Mouse (Mus musculus) heart, embryonic 16.5 days (tissue): ENCODE data around the gene Iqsec1. TPM values are rescaled to one million over a fixed set of nuclear protein-coding genes. Genes with fewer than 3 reads are reported as not detected.

Experiments used
- ATAC-seq: fragments of 200-750 bp; cut with Nextera tagmentation; replicated peaks from 2 replicates; pipeline ENCODE4 v1.8.0; 2017; ENCODE audit warnings: moderate number of reproducible peaks; ENCODE audit not compliant: insufficient read depth, low FRiP score; ENCODE audit errors: extremely low read depth
- H3K27ac ChIP-seq: fragments of 300-500 bp; sonication (generic); 2 replicates; pipeline ENCODE4 v1.5.1; 2014; ENCODE audit warnings: mild to moderate bottlenecking, low read length, control low read depth, moderate library complexity
- H3K27me3 ChIP-seq: fragments of 300-500 bp; sonication (generic); 2 replicates; pipeline ENCODE4 v1.6.1; 2014; ENCODE audit warnings: low read length, mixed read lengths; ENCODE audit not compliant: control insufficient read depth, insufficient read depth
- H3K36me3 ChIP-seq: fragments of 300-500 bp; sonication (generic); 2 replicates; pipeline ENCODE4 v1.6.1; 2014; ENCODE audit not compliant: control insufficient read depth, insufficient read depth
- H3K4me1 ChIP-seq: fragments of 300-500 bp; sonication (generic); 2 replicates; pipeline ENCODE4 v1.6.1; 2014; ENCODE audit warnings: low read length, mixed read lengths; ENCODE audit not compliant: control insufficient read depth, insufficient read depth
- H3K4me2 ChIP-seq: fragments of 300-500 bp; sonication (generic); 2 replicates; pipeline ENCODE4 v1.6.1; 2014; ENCODE audit warnings: low read depth, mild to moderate bottlenecking, control low read depth, low read length
- H3K4me3 ChIP-seq: fragments of 300-500 bp; sonication (generic); 2 replicates; pipeline ENCODE4 v1.5.1; 2014; ENCODE audit warnings: mild to moderate bottlenecking, control low read depth, low read length
- H3K9ac ChIP-seq: fragments of 300-500 bp; sonication (generic); 2 replicates; pipeline ENCODE4 v1.6.1; 2014; ENCODE audit warnings: low read length, control low read depth
- H3K9me3 ChIP-seq: fragments of 300-500 bp; sonication (generic); replicated peaks from 2 replicates; pipeline ENCODE4 v1.6.1; 2016; ENCODE audit warnings: low read length; ENCODE audit not compliant: control insufficient read depth
- WGBS: fragments of 180-500 bp; shearing (Covaris S2); extraction: QIAGEN DNeasy Blood & Tissue Kit; methylation state at CpG from one replicate; pipeline ENCODE4 v1.1.7; 2014; 5-methylcytosine and 5-hydroxymethylcytosine counted together
- polyA plus RNA-seq: library from polyadenylated mRNA; unstranded; fragments of >200 nt; fragmentation: Nextera tagmentation; extraction: Ambion mirVana; gene quantifications from 2 replicates; pipeline ENCODE4 v1.2.1, GENCODE M21; 2015

Iqsec1 gene
- polyA plus RNA-seq, 1 experiment from 2014 or later, result 13.7 TPM

DNA sequence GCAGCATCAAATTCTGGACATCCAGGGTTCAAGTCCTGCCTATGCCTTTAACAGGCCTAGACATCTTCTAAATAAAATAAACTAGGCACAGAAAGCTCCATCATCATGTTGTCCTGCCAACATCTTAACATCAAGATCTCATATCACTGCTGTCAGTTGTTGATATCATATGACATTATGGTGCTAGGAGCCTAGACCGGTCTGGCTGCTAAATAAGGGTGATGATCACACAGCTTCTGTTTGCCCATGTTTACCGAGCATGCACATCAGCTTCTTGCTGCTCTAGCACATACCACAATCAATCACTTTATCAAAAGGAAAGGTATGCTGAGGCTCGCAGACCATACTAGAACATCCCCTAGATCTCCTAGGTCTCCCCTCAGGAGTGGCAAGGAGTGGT, 54.8 kb downstream of the Iqsec1 start:
- Histone ChIP-seq H3K4me2 (no peak overlapping the region), H3K4me3 (no peak overlapping the region), H3K9me3 (no peaks in the 10 kb centered on the region), H3K4me1 (peaks cover 6% of the 10 kb centered on the region; the same call in 1 of the 2 replicates), H3K9ac (no peak overlapping the region), H3K27ac (no peak overlapping the region), H3K36me3 (no peaks in the 10 kb centered on the region), H3K27me3 (no peaks in the 10 kb centered on the region)
- no peak for ATAC-seq
- WGBS, result 89% methylated on average over 3 of the region's 3 CpGs

DNA sequence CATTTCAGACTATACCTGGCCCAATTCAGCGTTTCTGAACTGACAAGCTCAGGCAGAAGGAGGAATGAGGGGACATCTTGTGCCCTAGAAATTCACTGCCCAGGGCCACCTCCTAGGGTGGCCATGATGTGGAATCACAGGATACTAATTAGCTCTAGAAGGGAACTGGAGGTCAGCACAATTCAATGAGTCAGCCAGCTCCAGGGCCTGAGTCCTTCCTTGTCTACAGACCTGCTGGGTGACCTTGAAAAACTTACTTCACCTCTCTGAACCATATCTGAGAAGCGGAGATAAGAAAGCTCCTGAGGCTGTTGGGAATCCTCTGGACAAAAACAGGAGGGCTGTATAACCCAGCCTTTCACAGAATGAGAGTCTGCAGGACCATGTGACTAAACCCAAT, 59.7 kb downstream of the Iqsec1 start:
- ATAC-seq, result no peak
- no peak overlapping the region for H3K4me3 ChIP-seq
- H3K4me2 ChIP-seq, result no peak overlapping the region
- peaks cover 23% of the 10 kb centered on the region for H3K4me1 ChIP-seq
- H3K27ac ChIP-seq, result no peak overlapping the region
- H3K27me3 ChIP-seq, result no peaks in the 10 kb centered on the region
- WGBS, result 72% methylated on average over 2 of the region's 2 CpGs
- no peaks in the 10 kb centered on the region for H3K9me3 ChIP-seq
- no peak overlapping the region for H3K9ac ChIP-seq
- H3K36me3 ChIP-seq, result no peaks in the 10 kb centered on the region

DNA sequence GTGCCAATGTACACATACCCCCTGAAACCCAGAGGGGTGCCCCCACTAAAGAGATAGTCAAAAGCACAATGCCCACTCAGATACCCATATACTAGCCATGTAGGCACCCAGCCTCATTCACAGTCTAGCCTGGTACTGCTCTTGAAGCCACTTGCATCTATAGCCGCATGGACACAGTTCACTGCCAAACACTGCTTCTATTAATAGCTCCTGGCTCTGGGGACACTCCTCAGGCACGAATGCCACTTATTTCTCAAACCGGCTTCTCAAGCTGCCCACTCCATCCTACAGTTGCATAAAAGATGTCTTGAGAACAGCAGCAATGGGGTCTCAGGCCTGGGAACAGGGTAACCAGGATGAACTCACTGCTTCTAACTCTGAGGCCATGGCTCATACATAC, 63.0 kb downstream of the Iqsec1 start:
- ATAC-seq, result peak; percentile 57; the same call in 1 of the 2 replicates

DNA sequence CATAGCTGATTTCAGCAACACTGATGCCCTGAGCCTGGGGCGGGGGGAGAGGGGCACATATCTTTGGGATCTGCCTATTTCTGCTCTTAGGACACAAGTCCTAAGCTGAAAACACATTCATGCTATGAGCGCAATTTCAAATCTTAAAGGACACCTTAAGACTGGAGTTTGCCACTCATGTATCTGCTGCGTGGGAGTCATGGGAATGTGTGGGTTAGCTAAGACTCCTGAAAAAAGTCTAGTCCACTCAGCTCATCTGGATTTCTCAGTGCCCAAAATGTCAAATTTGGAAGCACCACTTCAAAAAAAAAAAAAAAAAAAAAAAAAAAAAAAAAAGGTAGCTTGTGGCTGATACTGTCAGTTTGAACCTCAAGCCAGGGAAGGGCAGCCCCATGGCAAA, 63.7 kb downstream of the Iqsec1 start:
- ATAC-seq, result no peak
- no peaks in the 10 kb centered on the region for H3K27me3 ChIP-seq
- H3K4me1 ChIP-seq, result peaks cover 44% of the 10 kb centered on the region
- no peak overlapping the region for H3K4me3 ChIP-seq
- H3K27ac ChIP-seq, result no peak overlapping the region
- 91% methylated on average over 3 of the region's 3 CpGs for WGBS
- no peaks in the 10 kb centered on the region for H3K36me3 ChIP-seq
- H3K9ac ChIP-seq, result no peak overlapping the region
- H3K9me3 ChIP-seq, result no peaks in the 10 kb centered on the region
- H3K4me2 ChIP-seq, result no peak overlapping the region

More for the DNA sequence above, 63.0 kb downstream of the Iqsec1 start:
- Histone ChIP-seq H3K9me3 (no peaks in the 10 kb centered on the region), H3K27ac (peak overlapping the region; percentile 71), H3K9ac (no peak overlapping the region), H3K4me3 (no peak overlapping the region), H3K4me2 (peak overlapping the region; percentile 41), H3K27me3 (no peaks in the 10 kb centered on the region), H3K36me3 (no peaks in the 10 kb centered on the region), H3K4me1 (peaks cover 39% of the 10 kb centered on the region)
- WGBS, result 27% methylated on average over 3 of the region's 3 CpGs

DNA sequence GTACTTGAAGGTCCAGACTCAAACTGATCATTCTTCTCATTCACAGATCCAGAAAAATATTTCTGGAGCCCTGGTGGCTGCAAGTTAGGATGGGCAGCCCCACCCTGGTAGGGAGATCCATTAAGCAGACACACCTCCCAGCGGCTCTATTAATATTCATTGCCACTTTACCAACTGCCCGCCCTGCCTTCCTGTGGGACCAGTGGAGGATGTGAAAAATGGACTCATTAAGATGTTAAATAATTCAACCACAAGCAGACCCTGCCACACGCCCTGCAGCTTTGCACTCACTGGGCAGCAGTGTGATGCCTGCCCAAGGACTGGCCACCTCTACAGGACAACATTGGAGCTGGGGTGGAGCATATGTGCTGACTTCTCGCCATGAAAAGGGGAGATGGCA, 64.1 kb downstream of the Iqsec1 start:
- 71% methylated on average over 4 of the region's 4 CpGs for WGBS
- H3K36me3 ChIP-seq, result no peaks in the 10 kb centered on the region
- ATAC-seq, result no peak
- no peak overlapping the region for H3K4me3 ChIP-seq
- H3K9me3 ChIP-seq, result no peaks in the 10 kb centered on the region
- peaks cover 48% of the 10 kb centered on the region for H3K4me1 ChIP-seq
- no peak overlapping the region for H3K27ac ChIP-seq
- H3K4me2 ChIP-seq, result no peak overlapping the region
- H3K27me3 ChIP-seq, result no peaks in the 10 kb centered on the region
- no peak overlapping the region for H3K9ac ChIP-seq

DNA sequence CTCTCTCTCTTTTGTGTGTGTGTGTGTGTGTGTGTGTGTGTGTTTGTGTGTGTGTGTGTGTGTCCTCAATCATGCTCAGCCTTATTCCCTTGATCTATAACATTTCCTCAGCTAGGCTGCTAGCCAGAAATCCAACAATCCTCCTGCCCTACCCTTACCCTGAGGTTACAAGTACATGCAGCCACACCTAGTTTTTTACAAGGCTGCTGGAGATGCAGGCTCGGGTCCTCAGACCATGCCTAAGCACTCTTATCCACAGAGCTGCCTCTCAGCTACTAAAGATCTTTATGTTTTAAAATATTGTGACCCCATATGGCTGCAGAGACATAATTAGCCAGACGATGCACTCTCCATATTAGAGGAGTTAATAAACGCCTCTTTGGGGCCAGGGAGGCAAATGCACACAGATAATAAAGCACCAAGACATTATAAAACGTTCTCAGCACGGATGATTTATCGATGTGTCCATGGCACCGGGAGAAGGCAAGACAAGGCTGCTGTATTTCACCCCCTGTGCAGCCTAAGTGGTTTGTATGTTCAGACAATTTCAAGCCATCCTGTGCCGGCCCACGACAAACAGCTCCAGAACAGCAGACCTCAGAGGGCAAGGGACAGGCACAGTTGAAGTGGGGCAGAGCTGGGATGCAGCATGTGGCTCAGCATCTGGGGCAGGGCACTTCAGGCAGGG, 67.1 kb downstream of the Iqsec1 start:
- WGBS, result 66% methylated on average over 9 of the region's 9 CpGs
- no peak overlapping the region for H3K9ac ChIP-seq
- ATAC-seq, result no peak
- peaks cover 3% of the 10 kb centered on the region; the same call in 1 of the 2 replicates for H3K9me3 ChIP-seq
- no peaks in the 10 kb centered on the region for H3K27me3 ChIP-seq
- H3K27ac ChIP-seq, result no peak overlapping the region
- H3K4me3 ChIP-seq, result no peak overlapping the region
- H3K4me1 ChIP-seq, result peaks cover 42% of the 10 kb centered on the region
- H3K36me3 ChIP-seq, result no peaks in the 10 kb centered on the region
- no peak overlapping the region for H3K4me2 ChIP-seq

DNA sequence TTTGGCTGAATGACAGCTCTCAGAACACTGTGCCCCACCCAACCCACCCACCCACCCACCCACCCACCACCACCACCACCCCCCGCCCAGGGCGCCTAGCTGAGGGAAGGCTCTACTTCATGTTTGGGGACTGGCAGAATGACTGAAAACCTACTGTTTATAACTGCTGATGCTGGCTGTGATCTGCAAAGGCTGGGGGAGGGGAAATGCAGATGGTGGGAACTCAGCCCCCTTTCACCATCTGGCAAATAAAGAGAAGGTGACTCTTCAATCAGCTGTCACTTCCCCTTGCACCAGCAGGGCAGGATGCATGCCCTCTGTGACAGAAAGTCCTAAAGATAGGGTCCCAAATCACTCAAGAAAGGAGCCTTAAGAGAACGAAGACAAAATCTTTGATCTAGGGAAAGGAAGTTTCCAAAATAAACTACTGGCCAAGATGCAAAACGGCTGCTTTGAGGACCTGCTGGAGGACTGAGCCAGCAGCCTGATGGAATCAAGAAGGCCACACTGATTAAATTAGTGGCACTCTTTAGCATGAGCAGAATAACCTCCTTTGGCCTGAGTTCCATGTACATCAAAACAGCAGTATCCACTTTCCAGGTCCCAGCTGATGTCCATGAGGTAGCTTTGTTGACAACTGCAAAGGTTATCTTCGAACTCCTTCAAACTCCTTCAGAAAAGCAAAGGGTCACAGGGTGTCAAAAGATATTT, 67.8 kb downstream of the Iqsec1 start:
- peaks cover 3% of the 10 kb centered on the region; the same call in 1 of the 2 replicates for H3K9me3 ChIP-seq
- WGBS, result 44% methylated on average over 5 of the region's 5 CpGs
- no peak overlapping the region for H3K9ac ChIP-seq
- H3K4me3 ChIP-seq, result no peak overlapping the region
- H3K4me1 ChIP-seq, result peaks cover 35% of the 10 kb centered on the region
- no peaks in the 10 kb centered on the region for H3K36me3 ChIP-seq
- no peak overlapping the region for H3K27ac ChIP-seq
- no peak for ATAC-seq
- no peak overlapping the region for H3K4me2 ChIP-seq
- H3K27me3 ChIP-seq, result no peaks in the 10 kb centered on the region

DNA sequence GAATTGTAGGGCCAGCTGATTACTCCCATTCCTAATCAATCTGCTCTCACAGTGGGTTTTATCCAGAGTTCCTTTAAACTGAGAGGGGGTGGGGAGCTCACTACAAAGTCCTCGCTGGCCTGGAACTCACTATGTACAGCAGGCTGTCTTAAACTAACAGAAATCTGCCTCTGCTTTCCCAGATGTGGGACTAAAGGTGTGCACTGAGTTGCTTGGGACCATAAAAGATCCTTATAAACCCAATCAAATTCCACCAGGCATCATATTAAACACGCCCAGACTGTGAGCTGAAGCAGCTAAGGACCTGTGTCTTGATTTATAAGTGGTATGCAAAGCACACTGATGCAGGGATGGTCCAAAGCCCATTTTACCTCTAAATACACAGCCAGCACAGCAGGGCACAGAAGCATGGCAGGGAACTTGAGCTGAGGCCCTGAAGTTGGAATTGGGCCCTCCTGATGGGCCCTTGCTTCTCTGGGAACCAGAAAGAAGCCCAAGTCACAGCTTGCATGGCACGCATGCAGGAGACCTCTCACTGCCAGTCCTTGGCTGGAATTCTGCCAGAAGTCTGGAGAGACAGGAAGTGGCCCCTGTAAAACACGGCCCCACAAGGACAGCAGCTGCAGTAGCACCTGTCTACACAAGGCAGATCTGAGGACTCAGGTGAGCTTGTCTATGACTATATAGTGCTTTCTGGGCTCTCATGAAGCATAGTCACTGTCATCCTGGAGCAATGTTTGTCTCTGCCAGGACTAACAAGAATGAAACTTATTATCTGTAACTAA, 68.7 kb downstream of the Iqsec1 start:
- Histone ChIP-seq H3K9me3 (peaks cover 3% of the 10 kb centered on the region; the same call in 1 of the 2 replicates), H3K4me1 (peaks cover 29% of the 10 kb centered on the region), H3K9ac (no peak overlapping the region), H3K27me3 (no peaks in the 10 kb centered on the region), H3K4me2 (no peak overlapping the region), H3K4me3 (no peak overlapping the region), H3K27ac (no peak overlapping the region), H3K36me3 (no peaks in the 10 kb centered on the region)
- WGBS, result 44% methylated on average over 4 of the region's 4 CpGs
- ATAC-seq, result no peak

DNA sequence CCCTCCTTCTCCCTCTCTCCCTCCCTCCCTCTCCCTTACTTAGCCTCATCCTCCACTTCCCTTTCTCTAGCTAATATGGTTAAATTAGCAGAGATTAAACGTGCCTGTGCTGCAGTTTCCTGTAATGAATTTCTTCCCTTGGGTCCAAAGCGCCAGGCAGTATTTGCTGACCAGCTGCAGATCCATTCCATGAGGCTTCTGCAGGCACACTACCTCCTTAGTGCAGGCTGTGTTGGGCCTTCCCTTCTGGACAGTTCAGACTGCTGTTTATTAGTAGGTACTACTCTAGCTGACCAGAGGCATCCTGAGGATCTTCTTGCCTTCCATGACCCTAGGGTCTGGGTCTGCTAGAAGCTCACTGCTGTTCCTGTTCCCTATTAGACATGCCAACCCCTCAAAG, 72.9 kb downstream of the Iqsec1 start:
- ATAC-seq, result no peak
- peaks cover 3% of the 10 kb centered on the region; the same call in 1 of the 2 replicates for H3K9me3 ChIP-seq
- 68% methylated on average over 2 of the region's 2 CpGs for WGBS

More for the DNA sequence above, 72.9 kb downstream of the Iqsec1 start:
- Histone ChIP-seq H3K27ac (no peak overlapping the region), H3K4me2 (no peak overlapping the region), H3K4me1 (peaks cover 11% of the 10 kb centered on the region), H3K36me3 (no peaks in the 10 kb centered on the region), H3K27me3 (no peaks in the 10 kb centered on the region), H3K4me3 (no peak overlapping the region), H3K9ac (no peak overlapping the region)
